Mouse (Mus musculus) cerebellum, postnatal 25 days (tissue): ENCODE results near the gene Stat3.

ENCODE experiments used
- DNase-seq, 2 experiments: peaks; one replicate each; pipeline ENCODE4 v3.0.0; 2021; ENCODE audit warnings: mixed read lengths in 2 of 2

Stat3 gene

GRCm38 (mm10) chr11:100850778-100851528, 88.4 kb downstream of the Stat3 start:
- peak; percentile 39 to 56 for DNase-seq

- DNase-seq = peak; percentile 87
Observed at GRCm38 (mm10) chr11:100850038-100850777, 89.1 kb downstream of the Stat3 start, which contains the start of gene Stat5b. Stat5b (minus strand) TSS chr11:100850724.

DNA sequence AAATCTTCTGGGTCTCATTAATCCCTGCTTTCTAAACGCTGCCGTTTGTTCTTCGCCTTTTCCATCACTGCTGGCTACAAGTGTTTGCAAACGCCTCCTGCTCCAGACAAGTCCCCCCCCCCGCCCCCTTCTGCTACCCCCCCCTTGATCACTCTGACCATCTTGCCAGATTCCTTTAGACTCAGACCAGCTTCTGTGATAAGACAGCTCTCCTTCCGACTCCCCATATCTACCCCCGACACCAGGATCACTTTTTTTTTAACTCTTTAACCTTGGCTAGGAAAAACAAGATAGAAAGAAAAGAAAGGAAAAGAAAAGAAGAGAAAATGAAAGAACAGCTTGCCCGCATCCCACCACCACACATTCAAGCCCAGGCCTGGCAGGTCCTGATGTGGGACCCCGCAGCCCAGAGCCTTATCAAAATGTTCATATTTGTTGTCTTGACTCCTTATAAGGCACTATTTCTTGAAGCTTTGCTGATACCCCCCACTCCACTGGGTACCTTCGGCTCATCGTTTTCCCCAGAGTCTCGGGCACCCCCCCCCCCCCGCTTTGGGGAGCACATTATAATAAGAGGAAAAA, 89.8 kb downstream of the Stat3 start:
- DNase-seq = no peak

DNA sequence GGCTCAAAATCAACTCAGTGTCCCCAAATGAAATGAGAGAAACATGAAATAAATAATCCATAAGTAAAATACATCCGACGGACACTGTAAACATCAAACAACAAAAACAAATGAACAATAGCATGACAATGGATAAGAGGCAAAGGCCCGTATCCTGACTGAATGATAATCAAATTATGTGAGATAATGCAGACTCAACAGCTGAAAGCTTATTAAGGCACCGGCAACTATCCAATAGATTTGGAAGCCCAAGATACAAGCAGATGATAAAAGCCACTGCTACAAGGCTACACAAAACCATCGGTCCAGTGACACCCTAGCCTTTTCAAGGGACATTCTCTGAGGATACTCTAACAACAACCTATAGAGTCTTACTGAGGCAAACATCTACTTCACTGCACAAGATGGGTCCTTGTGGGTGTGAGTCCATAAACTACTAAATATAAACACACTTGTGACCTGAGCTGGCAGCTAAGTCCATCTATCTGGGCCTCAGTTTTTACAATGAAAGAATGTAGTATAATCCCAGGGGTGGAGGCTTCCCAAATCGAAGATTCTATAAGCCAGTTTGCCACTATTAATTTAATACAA, 90.5 kb downstream of the Stat3 start:
- no peak for DNase-seq

GRCm38 (mm10) chr11:100848080-100848479, 91.3 kb downstream of the Stat3 start:
- DNase-seq = no peak

GRCm38 (mm10) chr11:100847572-100847971, 91.8 kb downstream of the Stat3 start:
- no peak for DNase-seq

DNA sequence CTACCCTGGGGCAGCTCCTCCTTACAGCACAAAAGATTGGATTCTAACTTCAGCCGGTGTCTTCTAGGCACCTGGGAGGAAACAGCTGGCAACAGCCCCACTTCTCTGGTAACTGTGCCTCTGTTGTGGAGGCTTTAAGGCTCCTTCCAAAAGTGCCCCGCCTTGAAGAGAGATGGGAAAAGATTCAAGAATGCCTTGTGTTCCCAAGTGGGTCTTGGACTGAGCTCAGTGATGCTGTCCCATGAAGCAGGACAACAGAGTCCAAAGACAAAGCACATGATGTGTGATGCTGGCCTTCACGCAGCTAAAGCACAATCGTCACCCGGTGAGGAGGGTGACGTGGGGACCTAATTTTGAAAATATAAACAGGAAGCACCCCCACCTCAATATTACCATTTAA, 93.5 kb downstream of the Stat3 start:
- no peak for DNase-seq

DNA sequence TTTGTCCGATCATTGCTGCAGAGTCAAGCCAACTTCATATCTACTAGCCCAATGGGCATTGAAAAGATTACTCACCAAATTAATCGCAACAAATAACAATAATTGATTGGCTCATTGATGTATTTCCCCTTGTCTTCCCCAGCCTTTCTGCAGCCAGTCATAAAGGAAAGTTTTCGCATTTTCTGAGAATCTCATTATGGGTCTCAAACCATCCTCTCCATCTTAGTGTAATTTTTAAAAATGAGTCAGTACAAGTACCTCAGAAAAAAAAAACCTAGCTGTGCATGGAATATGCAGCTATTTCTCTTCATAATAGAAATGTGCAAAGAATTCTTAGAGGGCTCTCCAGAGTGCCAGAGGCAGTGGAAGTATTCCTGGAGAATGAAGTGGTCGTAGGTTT, 95.2 kb downstream of the Stat3 start:
- DNase-seq = no peak

DNA sequence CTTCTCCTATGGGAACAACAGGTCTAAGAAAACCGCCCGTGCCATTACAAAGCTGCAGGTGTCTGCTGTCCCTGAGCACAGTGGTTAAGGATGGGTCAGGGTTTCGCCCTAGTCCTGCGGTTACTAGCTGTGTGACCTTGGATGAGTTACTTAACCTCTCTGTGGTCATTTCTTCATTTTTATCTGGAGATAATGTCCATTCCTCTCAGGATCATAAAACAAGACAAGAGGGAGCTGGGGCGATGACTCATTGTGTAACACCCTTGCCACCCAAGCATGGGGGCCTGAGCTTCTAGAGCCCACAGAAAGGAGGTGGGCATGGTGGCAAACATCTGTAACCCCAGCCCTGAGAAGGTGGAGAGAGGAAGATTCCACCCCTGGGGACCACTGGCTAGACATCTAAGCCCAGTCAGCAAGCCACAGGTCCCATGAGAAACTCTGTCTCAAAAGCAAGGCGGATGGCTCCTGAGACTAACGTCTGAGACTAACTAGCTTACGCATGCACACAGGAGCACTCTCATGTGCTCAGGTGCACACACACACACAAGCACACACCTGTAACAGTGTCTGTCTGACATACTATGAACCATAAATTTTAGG, 96.2 kb downstream of the Stat3 start:
- no peak for DNase-seq

- no peak for DNase-seq
Observed at GRCm38 (mm10) chr11:100842025-100842424, 97.3 kb downstream of the Stat3 start.

- peak in 1 of 2 experiments; percentile 8 for DNase-seq
Observed at GRCm38 (mm10) chr11:100840866-100841265, 98.5 kb downstream of the Stat3 start.

DNA sequence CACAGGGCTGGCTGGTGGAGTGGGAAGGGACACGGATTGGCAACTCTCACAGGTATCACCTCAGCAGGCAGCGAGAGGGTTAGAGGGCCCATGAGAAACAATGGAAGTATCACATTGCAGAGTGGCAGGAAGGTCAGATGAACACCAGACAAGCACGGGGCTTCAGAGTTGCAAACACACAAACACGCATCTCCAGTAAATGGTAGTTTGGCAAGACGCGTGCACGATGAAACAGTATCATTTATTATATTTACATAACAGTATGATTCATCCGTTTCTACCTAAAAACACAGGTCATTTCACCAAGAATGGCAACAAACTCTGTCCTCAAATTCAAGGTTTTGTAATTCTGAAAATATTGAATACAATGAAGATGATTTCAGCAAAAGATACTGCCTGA, 99.8 kb downstream of the Stat3 start:
- DNase-seq = peak in 1 of 2 experiments; percentile 3

DNA sequence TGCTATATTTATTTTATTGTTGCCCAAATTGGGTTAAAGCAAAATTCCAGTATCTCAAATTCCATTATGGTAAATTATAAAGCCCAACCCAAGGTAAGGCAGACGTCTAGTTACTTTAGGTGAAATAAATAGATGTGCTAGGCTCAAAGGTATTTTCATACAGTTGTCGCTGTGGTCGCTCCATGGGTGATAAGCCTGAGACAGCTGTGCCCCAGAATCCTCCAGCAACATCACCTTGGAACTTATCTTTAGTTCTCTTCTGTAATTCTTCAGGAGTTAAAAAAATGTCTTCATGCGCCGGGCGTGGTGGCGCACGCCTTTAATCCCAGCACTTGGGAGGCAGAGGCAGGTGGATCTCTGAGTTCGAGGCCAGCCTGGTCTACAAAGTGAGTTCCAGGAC, 100.4 kb downstream of the Stat3 start:
- DNase-seq = no peak

- peak in 1 of 2 experiments; percentile 32 for DNase-seq
Observed at GRCm38 (mm10) chr11:100836923-100837702, 102.2 kb downstream of the Stat3 start.
